ENCODE assay signal across 8 mouse cellular contexts in genomic region chr9:124476096-124476902, GRCm38 (mm10). TPM values are rescaled to one million over a fixed set of nuclear protein-coding genes. Genes with fewer than 3 reads are reported as not detected.
A peak's percentile ranks its signal among the peaks of the same experiment; 100 is the strongest.
DNase-seq lines count a peak whose midpoint lies in the region; ATAC-seq lines count a peak whose summit lies in the region.

Ppp2r3d (minus strand) TSS chr9:124476898.

- H3K36me3 ChIP-seq in intestine, embryonic 16.5 days (ENCODE audit: control insufficient read depth, insufficient read depth, low read length): peaks cover 14% of the 10 kb centered on the region
- peaks cover 16% of the 10 kb centered on the region for H3K36me3 ChIP-seq in liver, embryonic 12.5 days

- no peak within 1 kb of the TSS for H3K4me2 ChIP-seq in intestine, embryonic 16.5 days (ENCODE audit: low read depth, low read length)
- no peak within 1 kb of the TSS for H3K4me2 ChIP-seq in liver, embryonic 12.5 days

- peak; percentile 27 for DNase-seq in CD4-positive, CD25-positive, alpha-beta regulatory T cell, adult 2 months (ENCODE audit: low read depth, low spot score)
- peak; percentile 51 for DNase-seq in ES-CJ7 (ENCODE audit: low read depth, low spot score)
- peak; percentile 42 for DNase-seq in cerebellum, adult 9-10 months
- peak; percentile 9 for DNase-seq in right cerebral cortex, postnatal 4 days

- H3K27ac ChIP-seq in intestine, embryonic 16.5 days (ENCODE audit: low read length): no peak within 1 kb of the TSS
- H3K27ac ChIP-seq in liver, embryonic 12.5 days: no peak within 1 kb of the TSS

- no peaks in the 10 kb centered on the region for H3K4me1 ChIP-seq in intestine, embryonic 16.5 days (ENCODE audit: control insufficient read depth, insufficient read depth, low read length)
- H3K4me1 ChIP-seq in liver, embryonic 12.5 days: no peaks in the 10 kb centered on the region

- H3K27me3 ChIP-seq in intestine, embryonic 16.5 days (replicated peaks; ENCODE audit: control insufficient read depth, insufficient read depth, low read length): no peaks in the 10 kb centered on the region
- no peaks in the 10 kb centered on the region for H3K27me3 ChIP-seq in liver, embryonic 12.5 days (replicated peaks)

- no peak within 1 kb of the TSS for H3K9ac ChIP-seq in intestine, embryonic 16.5 days (ENCODE audit: low read depth, low read length)
- no peak within 1 kb of the TSS for H3K9ac ChIP-seq in liver, embryonic 12.5 days

- no peak for ATAC-seq in CD4-positive, CD25-positive, alpha-beta regulatory T cell, adult 4 months
- peak; percentile 37 for ATAC-seq in granulocyte monocyte progenitor cell, adult 5-6 weeks (replicated peaks; ENCODE audit: poor library complexity, severe bottlenecking)
- ATAC-seq in intestine, embryonic 16.5 days: no peak; the same call in 1 of the 2 replicates
- ATAC-seq in liver, embryonic 12.5 days: peak; percentile 35

- WGBS in intestine, embryonic 16.5 days: 98% methylated on average over 22 of the region's 22 CpGs
- 89% methylated on average over 22 of the region's 22 CpGs for WGBS in liver, embryonic 12.5 days (ENCODE audit: insufficient replicate concordance)

- peaks cover 6% of the 10 kb centered on the region; the same call in 1 of the 2 replicates for H3K9me3 ChIP-seq in intestine, embryonic 16.5 days (ENCODE audit: control insufficient read depth, low read length)
- H3K9me3 ChIP-seq in liver, embryonic 12.5 days (replicated peaks): peaks cover 7% of the 10 kb centered on the region

- H3K4me3 ChIP-seq in intestine, embryonic 16.5 days (ENCODE audit: low read length): no peak within 1 kb of the TSS
- H3K4me3 ChIP-seq in liver, embryonic 12.5 days: no peak within 1 kb of the TSS

RNA-seq across cellular contexts. Expression of gene Ppp2r3d, which starts in this region (rescaled TPM):
- polyA plus RNA-seq in CD4-positive, CD25-positive, alpha-beta regulatory T cell, adult 4 months (2017; shearing (Covaris generic)): 10 to 100 TPM in 1 of 2 experiments, 1 to 10 TPM in 1; 9.7 to 12.9 TPM
- total RNA-seq in granulocyte monocyte progenitor cell, adult 5-6 weeks (2014; fragmentation: Nextera tagmentation): 26.0 and 34.2 TPM in 2 replicates
- 14.2 and 16.2 TPM in 2 replicates for total RNA-seq in granulocyte monocyte progenitor cell, adult 5-6 weeks (2017)
- polyA plus RNA-seq in intestine, embryonic 16.5 days (2015; fragmentation: Nextera tagmentation; extraction: Ambion mirVana): 138 and 143 TPM in 2 replicates
- polyA plus RNA-seq in liver, embryonic 12.5 days (2016; fragmentation: Nextera tagmentation; extraction: Ambion mirVana): 58.3 and 58.8 TPM in 2 replicates

Comparison
In these comparisons a context has a peak if more than half of its experiments do, and no peak if none do; other contexts are left out.
1. ATAC-seq: peak in granulocyte monocyte progenitor cell, adult 5-6 weeks (single experiment) and liver, embryonic 12.5 days (single experiment); none in CD4-positive, CD25-positive, alpha-beta regulatory T cell, adult 4 months (single experiment) and intestine, embryonic 16.5 days (single experiment).
2. Peak in every context shown above with its lines, with median percentiles within 50 percentile points of each other: DNase-seq.